Mouse (Mus musculus) E14TG2a.4 (cell line): Measurements from ENCODE around the gene Timm44.
"Not testable (repeated sequence)": the region's sequence is repeated elsewhere in the genome, so short reads cannot be mapped to it uniquely, and the experiment has no call there.

ENCODE experiments used
- H3K27me3 ChIP-seq: 2 replicates; pipeline ENCODE4 v1.6.1; 2014; ENCODE audit warnings: low read length, control low read depth; ENCODE audit not compliant: insufficient read depth
- H3K36me3 ChIP-seq: 2 replicates; pipeline ENCODE4 v1.6.1; 2014; ENCODE audit warnings: low read length, control low read depth; ENCODE audit not compliant: insufficient read depth
- H3K4me1 ChIP-seq: replicated peaks from 2 replicates; pipeline ENCODE4 v1.6.1; 2014; ENCODE audit warnings: low read depth, low read length, control low read depth
- H3K4me3 ChIP-seq: replicated peaks from 2 replicates; pipeline ENCODE4 v1.5.1; 2014; ENCODE audit warnings: mild to moderate bottlenecking, low read length
- H3K9me3 ChIP-seq: 2 replicates; pipeline ENCODE4 v1.6.1; 2014; ENCODE audit warnings: low read length, control low read depth
- CTCF ChIP-seq: conservative IDR thresholded peaks from 2 replicates; pipeline ENCODE4 v1.5.1; 2014; ENCODE audit warnings: low read length
- NANOG ChIP-seq: IDR thresholded peaks from 2 replicates; pipeline ENCODE4 v1.6.1; 2014; ENCODE audit warnings: borderline replicate concordance, low read length, mixed read lengths
- POU5F1 ChIP-seq: IDR thresholded peaks from 2 replicates; pipeline ENCODE4 v1.6.1; 2014; ENCODE audit warnings: low read length, borderline replicate concordance

Gene Timm44

DNA sequence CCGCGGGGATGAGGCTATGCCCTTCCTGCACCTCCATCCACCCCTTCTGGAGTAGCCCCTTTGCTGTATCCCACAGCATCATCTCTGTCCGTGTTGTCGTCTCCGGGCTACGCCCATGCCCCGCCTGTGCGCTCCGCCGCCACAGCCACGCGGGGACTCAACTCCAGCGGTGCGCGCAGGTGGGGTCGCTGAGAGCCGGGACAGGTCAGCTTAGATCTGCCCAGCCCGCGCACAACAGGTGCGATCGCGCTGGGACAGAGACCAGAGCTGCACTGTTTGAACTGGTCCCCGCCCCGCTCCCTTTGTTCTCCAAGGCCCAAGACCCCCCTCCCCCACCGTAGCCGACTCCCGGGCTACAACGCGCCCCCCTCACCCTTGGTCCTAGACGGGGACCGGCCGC, 17.0 kb downstream of the Timm44 start:
- TF ChIP-seq POU5F1 (no peak), CTCF (no peak), NANOG (no peak)
- Histone ChIP-seq H3K27me3 (no peaks in the 10 kb centered on the region), H3K9me3 (no peaks in the 10 kb centered on the region), H3K36me3 (peaks cover 83% of the 10 kb centered on the region), H3K4me1 (peaks cover 38% of the 10 kb centered on the region), H3K4me3 (peak overlapping the region; percentile 84)

DNA sequence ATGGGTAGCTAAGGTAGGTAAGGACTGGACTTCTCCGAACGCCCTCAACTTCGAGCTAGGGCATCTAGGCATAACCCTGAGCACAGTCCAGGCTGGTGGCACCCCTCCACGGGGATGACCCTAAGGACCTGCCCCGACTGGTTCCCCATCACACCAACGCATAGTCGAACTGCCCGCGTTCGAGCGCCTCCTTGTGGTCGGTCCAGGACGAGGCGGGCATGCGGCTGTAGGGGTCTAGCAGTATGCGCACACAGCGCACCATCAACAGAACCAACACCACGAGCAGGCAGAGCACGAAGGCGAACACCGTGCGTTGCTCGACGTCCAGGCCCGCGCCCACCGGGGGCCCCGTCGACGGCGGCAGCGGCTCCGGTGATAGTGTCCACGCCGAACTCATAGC, 17.5 kb downstream of the Timm44 start:
- TF ChIP-seq NANOG (no peak), POU5F1 (no peak), CTCF (peak; percentile 87)
- Histone ChIP-seq H3K36me3 (peaks cover 78% of the 10 kb centered on the region), H3K4me1 (peaks cover 41% of the 10 kb centered on the region)

DNA sequence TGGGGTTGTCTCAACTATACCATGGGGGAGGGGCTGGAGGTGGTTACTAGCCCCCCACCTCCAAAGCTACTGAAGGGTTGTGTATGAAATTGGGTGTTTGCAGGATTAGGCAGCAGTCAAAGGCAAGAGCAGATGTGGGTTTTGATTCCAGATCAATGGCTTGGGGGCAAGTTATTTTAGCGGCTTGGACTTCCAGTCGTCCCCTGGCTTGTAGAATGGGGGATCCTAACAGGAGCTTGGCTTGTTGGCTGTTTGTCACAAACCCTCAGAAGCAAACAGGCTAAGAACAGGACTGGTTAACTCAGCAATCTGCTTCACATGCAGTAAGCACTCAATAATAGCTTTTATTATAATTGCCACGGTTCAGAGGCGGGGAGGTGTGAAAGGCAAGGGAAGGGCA, 18.4 kb downstream of the Timm44 start:
- Histone ChIP-seq H3K27me3 (no peaks in the 10 kb centered on the region), H3K9me3 (no peaks in the 10 kb centered on the region), H3K4me3 (no peak overlapping the region), H3K4me1 (peaks cover 45% of the 10 kb centered on the region), H3K36me3 (peaks cover 69% of the 10 kb centered on the region)
- no peak for TF ChIP-seq NANOG
- TF ChIP-seq POU5F1 = no peak
- no peak for TF ChIP-seq CTCF

More for the DNA sequence above, 17.5 kb downstream of the Timm44 start:
- Histone ChIP-seq H3K4me3 (peak overlapping the region; percentile 84), H3K9me3 (no peaks in the 10 kb centered on the region), H3K27me3 (no peaks in the 10 kb centered on the region)

DNA sequence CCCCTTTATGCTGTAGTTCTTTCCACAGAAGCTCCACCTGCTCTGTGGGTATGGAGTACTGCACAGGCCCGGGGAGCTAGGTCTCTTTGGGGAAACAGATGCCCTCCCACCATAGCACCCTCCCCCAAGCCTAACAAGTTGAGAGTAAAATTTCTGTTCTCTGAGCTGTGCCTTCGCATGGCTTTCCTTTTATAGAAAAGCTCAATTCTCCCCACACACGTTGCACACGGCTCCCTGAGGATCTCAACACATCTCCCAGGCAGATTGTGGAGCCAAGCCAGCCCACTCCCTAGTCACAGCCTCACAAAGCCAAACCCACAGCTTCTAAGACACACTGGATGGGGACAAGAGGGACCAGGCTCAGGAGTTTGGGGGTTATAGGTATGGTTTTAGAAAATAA, 18.8 kb downstream of the Timm44 start:
- Histone ChIP-seq H3K9me3 (no peaks in the 10 kb centered on the region), H3K36me3 (peaks cover 65% of the 10 kb centered on the region), H3K4me3 (no peak overlapping the region), H3K27me3 (no peaks in the 10 kb centered on the region), H3K4me1 (peaks cover 50% of the 10 kb centered on the region)
- no peak for TF ChIP-seq CTCF
- TF ChIP-seq NANOG = no peak
- TF ChIP-seq POU5F1 = no peak

DNA sequence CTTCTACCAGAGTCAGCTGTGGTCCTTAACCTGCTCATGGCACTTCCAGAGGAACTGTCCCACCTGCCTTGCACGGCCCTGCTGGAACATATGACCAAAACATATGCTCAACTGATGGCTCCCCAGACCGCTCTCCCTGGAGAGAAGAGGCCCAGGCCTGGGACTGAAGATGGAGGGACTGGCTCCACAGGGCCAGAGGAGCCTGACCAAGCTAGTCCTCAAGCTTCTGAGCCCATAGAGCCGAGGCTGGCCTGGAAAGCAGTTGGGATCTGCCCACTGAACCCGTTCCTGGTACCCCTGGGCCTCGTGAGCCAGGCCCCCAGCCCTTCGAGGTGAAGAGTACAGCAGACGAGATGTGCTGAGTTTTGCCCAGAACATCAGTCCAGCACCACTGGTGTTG, 20.2 kb downstream of the Timm44 start:
- peaks cover 60% of the 10 kb centered on the region for H3K4me1 ChIP-seq
- not testable (repeated sequence) for H3K4me3 ChIP-seq, H3K27me3 ChIP-seq, H3K9me3 ChIP-seq
- H3K36me3 ChIP-seq = peaks cover 51% of the 10 kb centered on the region

DNA sequence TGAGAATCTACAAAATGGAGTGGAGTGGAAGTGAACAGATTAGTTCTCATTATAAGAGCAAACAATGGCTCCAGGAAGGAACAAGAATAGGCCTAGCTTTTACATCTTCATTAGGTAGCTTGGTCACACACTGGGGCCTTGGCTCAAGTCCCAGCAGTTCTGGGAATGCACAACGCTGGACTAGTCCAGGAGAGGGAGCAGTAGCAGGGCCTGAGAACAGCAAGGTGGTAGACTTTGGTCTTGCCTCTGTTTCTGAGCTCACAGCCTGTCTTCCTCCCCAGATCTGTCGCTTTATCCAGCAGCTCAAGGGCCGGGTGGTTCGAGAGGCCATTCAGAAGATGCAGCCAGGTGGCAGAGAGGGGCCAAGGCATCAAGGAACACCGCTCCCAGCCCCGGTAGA, 21.7 kb downstream of the Timm44 start:
- H3K36me3 ChIP-seq = peaks cover 38% of the 10 kb centered on the region
- peaks cover 10% of the 10 kb centered on the region for H3K27me3 ChIP-seq
- H3K9me3 ChIP-seq = no peaks in the 10 kb centered on the region
- H3K4me1 ChIP-seq = peaks cover 62% of the 10 kb centered on the region
- H3K4me3 ChIP-seq = peak overlapping the region; percentile 86
- no peak for TF ChIP-seq NANOG
- TF ChIP-seq POU5F1 = no peak
- no peak for TF ChIP-seq CTCF

DNA sequence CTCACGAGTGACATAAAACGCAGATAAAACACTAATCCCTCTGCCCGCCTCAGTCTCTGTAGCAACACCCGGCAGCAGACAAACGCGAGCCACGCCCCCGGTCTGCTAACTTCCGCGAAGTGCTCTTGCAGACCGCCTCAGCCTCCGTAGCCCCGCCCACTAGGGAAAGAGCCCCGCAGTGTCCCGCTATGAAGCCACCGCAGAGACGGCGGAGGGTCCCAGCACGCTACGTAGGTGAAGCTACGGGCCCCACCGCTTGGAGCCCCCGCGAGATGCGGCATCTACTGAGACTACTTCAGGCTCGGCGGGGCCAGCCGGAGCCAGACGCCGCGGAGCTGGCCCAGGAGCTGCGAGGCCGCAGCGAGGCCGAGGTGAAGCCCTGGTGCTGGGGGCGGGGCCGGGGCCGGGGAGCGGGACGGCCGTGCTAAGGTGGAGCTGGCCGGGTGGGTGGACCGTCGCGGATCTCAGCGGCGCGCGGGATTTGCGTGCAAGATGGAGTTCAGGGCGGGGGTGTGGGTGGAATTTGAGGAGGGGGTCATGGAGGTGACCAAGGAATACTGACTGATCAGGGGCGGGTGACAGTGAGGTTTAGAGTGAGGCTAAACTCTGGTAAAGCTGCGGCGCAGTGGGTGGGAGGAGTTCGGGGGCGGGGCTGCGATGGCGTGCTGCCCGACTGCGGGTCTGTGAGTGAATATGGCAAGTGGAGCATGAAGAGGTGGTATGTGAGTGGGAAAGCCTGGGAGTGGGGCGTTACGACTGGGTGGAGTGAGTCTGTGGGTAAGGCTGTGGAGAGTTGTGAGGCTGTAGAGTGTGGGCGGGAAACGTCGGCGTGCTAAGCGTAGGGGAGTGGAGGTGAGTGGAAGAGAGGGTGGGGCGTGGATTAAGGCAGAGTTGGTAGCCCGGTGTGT, 22.5 kb downstream of the Timm44 start, which contains the start of gene Snapc2:
Snapc2 (plus strand) TSS at position 147 of the 908 bp plus-strand sequence.
- no peaks in the 10 kb centered on the region for H3K9me3 ChIP-seq
- TF ChIP-seq NANOG (no peak), POU5F1 (no peak), CTCF (no peak)
- H3K36me3 ChIP-seq = peaks cover 45% of the 10 kb centered on the region
- H3K27me3 ChIP-seq = peaks cover 13% of the 10 kb centered on the region
- H3K4me1 ChIP-seq = peaks cover 70% of the 10 kb centered on the region
- peak within 1 kb of the TSS; percentile 86 for H3K4me3 ChIP-seq

DNA sequence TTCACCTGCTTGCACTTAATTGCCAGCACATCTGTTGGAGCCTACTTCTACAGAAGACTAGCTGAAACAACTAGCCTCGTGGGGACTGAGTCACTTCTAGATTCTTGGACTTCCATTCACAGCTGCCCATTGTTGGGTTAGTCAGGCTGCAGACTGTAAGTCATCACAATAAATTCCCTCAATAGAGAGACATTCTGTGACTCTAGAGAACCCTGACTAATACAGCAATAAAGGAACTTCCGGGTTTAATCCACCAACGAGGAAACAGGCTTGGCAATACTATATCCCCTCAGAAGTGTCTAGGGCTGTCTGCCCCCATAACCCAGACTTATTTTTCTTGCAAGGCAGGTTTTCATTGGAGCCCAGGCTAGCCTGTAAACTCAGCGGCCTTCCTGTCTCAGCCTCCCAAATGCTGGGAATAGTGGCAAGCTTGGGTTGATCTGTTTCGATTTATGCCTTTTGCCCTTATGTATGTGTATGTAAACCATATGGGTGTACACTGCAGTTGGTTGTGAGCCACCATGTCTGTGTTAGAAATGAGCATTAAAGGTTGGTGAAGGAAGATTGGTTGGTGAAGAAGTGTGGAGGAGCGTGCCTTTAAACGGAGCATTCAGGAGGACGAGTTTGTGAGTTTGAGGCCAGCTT, 23.5 kb downstream of the Timm44 start:
- TF ChIP-seq POU5F1 (no peak), NANOG (no peak), CTCF (no peak)
- peaks cover 13% of the 10 kb centered on the region for H3K27me3 ChIP-seq
- H3K4me3 ChIP-seq = peak overlapping the region; percentile 86
- peaks cover 70% of the 10 kb centered on the region for H3K4me1 ChIP-seq
- H3K9me3 ChIP-seq = no peaks in the 10 kb centered on the region
- H3K36me3 ChIP-seq = peaks cover 40% of the 10 kb centered on the region
